Mouse (Mus musculus): ENCODE data around the gene Mdfi. TPM values are rescaled to one million over a fixed set of nuclear protein-coding genes. Genes with fewer than 3 reads are reported as not detected.
A peak's percentile ranks its signal among the peaks of the same experiment; 100 is the strongest.

Gene Mdfi
- total RNA-seq, 2 experiments from 2014 or later: not detected

GRCm38 (mm10) chr17:47769389-47770299, 64.8 kb downstream of the Mdfi start:
- ATAC-seq (replicated peaks; ENCODE audit: low FRiP score, poor library complexity, severe bottlenecking): no peak

GRCm38 (mm10) chr17:47768707-47769276, 65.7 kb downstream of the Mdfi start:
- ATAC-seq (replicated peaks; ENCODE audit: low FRiP score, poor library complexity, severe bottlenecking): peak; percentile 21; the same call in 1 of the 2 replicates

GRCm38 (mm10) chr17:47767456-47768141, 66.9 kb downstream of the Mdfi start:
- ATAC-seq (replicated peaks; ENCODE audit: low FRiP score, poor library complexity, severe bottlenecking): no peak

- no peak for ATAC-seq (replicated peaks; ENCODE audit: low FRiP score, poor library complexity, severe bottlenecking)
Observed at GRCm38 (mm10) chr17:47767081-47767455, 67.4 kb downstream of the Mdfi start.

- no peak for ATAC-seq (replicated peaks; ENCODE audit: low FRiP score, poor library complexity, severe bottlenecking)
Observed at GRCm38 (mm10) chr17:47766407-47767043, 68.0 kb downstream of the Mdfi start.

- ATAC-seq (replicated peaks; ENCODE audit: low FRiP score, poor library complexity, severe bottlenecking): no peak
Observed at GRCm38 (mm10) chr17:47765986-47766385, 68.5 kb downstream of the Mdfi start.

Other genes with a start within 250 kb of the Mdfi start
- 5.9 and 8.3 TPM in 2 replicates for gene Bysl, start 223.2 kb downstream of the Mdfi start, total RNA-seq (2015; ENCODE audit: low replicate concordance)
- 8.4 and 10.4 TPM in 2 replicates for gene Bysl, start 223.2 kb downstream of the Mdfi start, total RNA-seq (2017; ENCODE audit: low replicate concordance)
- 28.1 and 37.8 TPM in 2 replicates for gene Med20, start 223.1 kb downstream of the Mdfi start, total RNA-seq (2015; ENCODE audit: low replicate concordance)
- 36.5 and 63.2 TPM in 2 replicates for gene Med20, start 223.1 kb downstream of the Mdfi start, total RNA-seq (2017; ENCODE audit: low replicate concordance)
- gene Gm20517, start 223.1 kb downstream of the Mdfi start, total RNA-seq (2015; ENCODE audit: low replicate concordance): 11.5 and 13.8 TPM in 2 replicates
- 9.5 and 18.9 TPM in 2 replicates for gene Gm20517, start 223.1 kb downstream of the Mdfi start, total RNA-seq (2017; ENCODE audit: low replicate concordance)
- gene Usp49, start 204.0 kb downstream of the Mdfi start, total RNA-seq (2015; ENCODE audit: low replicate concordance): 26.8 and 35.7 TPM in 2 replicates
- gene Usp49, start 204.0 kb downstream of the Mdfi start, total RNA-seq (2017; ENCODE audit: low replicate concordance): 29.2 and 46.3 TPM in 2 replicates
- gene Tomm6, start 146.3 kb downstream of the Mdfi start, total RNA-seq (2015; ENCODE audit: low replicate concordance): 44.7 and 48.6 TPM in 2 replicates
- gene Tomm6, start 146.3 kb downstream of the Mdfi start, total RNA-seq (2017; ENCODE audit: low replicate concordance): 2.1 and 3.5 TPM in 2 replicates
- gene Frs3, start 145.7 kb downstream of the Mdfi start, total RNA-seq (2015; ENCODE audit: low replicate concordance): not detected in 2 replicates
- gene Frs3, start 145.7 kb downstream of the Mdfi start, total RNA-seq (2017; ENCODE audit: low replicate concordance): not detected in 2 replicates
- gene Gm21981, start 140.2 kb downstream of the Mdfi start, total RNA-seq (2015; ENCODE audit: low replicate concordance): not detected in 2 replicates
- gene Gm21981, start 140.2 kb downstream of the Mdfi start, total RNA-seq (2017; ENCODE audit: low replicate concordance): not detected in 2 replicates
- gene Prickle4, start 140.0 kb downstream of the Mdfi start, total RNA-seq (2015; ENCODE audit: low replicate concordance): not detected in 2 replicates
- not detected in 2 replicates for gene Prickle4, start 140.0 kb downstream of the Mdfi start, total RNA-seq (2017; ENCODE audit: low replicate concordance)
- not detected in 2 replicates for gene Pgc, start 107.8 kb downstream of the Mdfi start, total RNA-seq (2015; ENCODE audit: low replicate concordance)
- gene Pgc, start 107.8 kb downstream of the Mdfi start, total RNA-seq (2017; ENCODE audit: low replicate concordance): not detected in 2 replicates
- gene Tfeb, start 97.7 kb downstream of the Mdfi start, total RNA-seq (2015; ENCODE audit: low replicate concordance): 9.0 and 13.0 TPM in 2 replicates
- 0.23 and 5.4 TPM in 2 replicates for gene Tfeb, start 97.7 kb downstream of the Mdfi start, total RNA-seq (2017; ENCODE audit: low replicate concordance)
- 4.0 and 5.4 TPM in 2 replicates for gene Foxp4, start 90.0 kb upstream of the Mdfi start, total RNA-seq (2015; ENCODE audit: low replicate concordance)
- 0.30 and 1.0 TPM in 2 replicates for gene Foxp4, start 90.0 kb upstream of the Mdfi start, total RNA-seq (2017; ENCODE audit: low replicate concordance)
- not detected in 2 replicates for gene 1700122O11Rik, start 203.6 kb upstream of the Mdfi start, total RNA-seq (2015; ENCODE audit: low replicate concordance)
- not detected in 2 replicates for gene 1700122O11Rik, start 203.6 kb upstream of the Mdfi start, total RNA-seq (2017; ENCODE audit: low replicate concordance)